Comparison of ENCODE assay signal across 9 mouse cellular contexts in the genomic region with DNA sequence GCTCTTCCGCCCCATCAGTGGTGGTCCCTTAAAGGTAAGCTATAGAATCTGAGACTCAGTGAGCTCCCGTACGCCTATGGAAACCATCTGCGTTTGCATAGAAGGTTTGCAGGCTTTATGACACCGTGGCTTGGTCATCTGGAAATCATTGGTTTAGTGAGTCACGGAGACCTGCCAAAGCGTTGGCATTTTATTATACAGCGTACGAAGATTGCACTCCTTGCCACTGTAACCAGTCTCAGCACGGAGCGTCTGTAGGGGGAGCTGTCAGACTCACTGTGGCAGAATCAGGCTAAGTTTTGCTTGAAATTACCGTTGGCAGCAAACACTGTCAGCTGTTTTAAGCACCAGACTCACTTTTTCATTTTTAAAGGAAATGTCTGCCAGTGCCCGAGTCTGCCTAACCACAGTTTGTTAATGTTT. TPM values are rescaled to one million over a fixed set of nuclear protein-coding genes. Genes with fewer than 3 reads are reported as not detected.
DNase-seq lines count a peak whose midpoint lies in the region; ATAC-seq and TF ChIP-seq lines count a peak whose summit lies in the region.
"Had no signal": no experiment of that assay in that cellular context is flagged by ENCODE, and none has a peak within 500 bp of the region (broad histone marks: within the 10 kb centered on the region; RNA-seq: fewer than 3 reads in every experiment).

No protein-coding gene starts in this region.

- peak; percentile 30; the same call in 1 of the 2 replicates for TF ChIP-seq CTCF in E14TG2a.4 (conservative IDR thresholded peaks at IDR 0.05; ENCODE audit: low read length)
- TF ChIP-seq CTCF in lung, adult 2 months (IDR thresholded peaks at IDR 0.05; ENCODE audit: insufficient read depth, low read length), result peak; percentile 61

- no peaks in the 10 kb centered on the region for H3K9me3 ChIP-seq in E14TG2a.4 (ENCODE audit: low read length)
- H3K9me3 ChIP-seq in hindbrain, embryonic 12.5 days (replicated peaks), result no peaks in the 10 kb centered on the region

- no peak overlapping the region for H3K4me2 ChIP-seq in hindbrain, embryonic 12.5 days (replicated peaks)

- H3K27me3 ChIP-seq in E14TG2a.4 (ENCODE audit: insufficient read depth, low read length), result no peaks in the 10 kb centered on the region
- no peaks in the 10 kb centered on the region for H3K27me3 ChIP-seq in hindbrain, embryonic 12.5 days

- no peak for TF ChIP-seq POLR2A in lung, adult 2 months (IDR thresholded peaks at IDR 0.05; ENCODE audit: borderline replicate concordance, extremely low read depth, low read depth, low read length)

- DNase-seq in heart, postnatal 10 days, result peak; percentile 33 to 56
- DNase-seq in heart, postnatal 25 days (ENCODE audit: low spot score), result no peak
- DNase-seq in cerebellum, adult 8-10 months, result peak; percentile 31
- peak; percentile 54 to 66 for DNase-seq in kidney, postnatal 25 days
- DNase-seq in lung, adult 2 months, result peak; percentile 31

- no peak overlapping the region for H3K4me3 ChIP-seq in E14TG2a.4 (replicated peaks; ENCODE audit: low read length)
- H3K4me3 ChIP-seq in lung, adult 2 months (replicated peaks; ENCODE audit: extremely low read depth, low read depth, low read length), result no peak overlapping the region
- no peak overlapping the region for H3K4me3 ChIP-seq in hindbrain, embryonic 12.5 days

- 69% methylated on average over 13 of the region's 13 CpGs for WGBS in lung, adult 2 months
- 83% methylated on average over 13 of the region's 13 CpGs for WGBS in hindbrain, embryonic 12.5 days

- H3K9ac ChIP-seq in hindbrain, embryonic 12.5 days, result no peak overlapping the region

- H3K4me1 ChIP-seq in E14TG2a.4 (replicated peaks; ENCODE audit: low read depth, low read length), result no peaks in the 10 kb centered on the region
- H3K4me1 ChIP-seq in lung, adult 2 months (ENCODE audit: control insufficient read depth, insufficient read depth, low read length), result peaks cover 3% of the 10 kb centered on the region; the same call in 1 of the 2 replicates
- H3K4me1 ChIP-seq in hindbrain, embryonic 12.5 days, result no peaks in the 10 kb centered on the region

- no peak overlapping the region for H3K27ac ChIP-seq in hindbrain, embryonic 12.5 days

- H3K36me3 ChIP-seq in E14TG2a.4 (ENCODE audit: insufficient read depth, low read length), result peaks cover 65% of the 10 kb centered on the region
- 0 out of 2 replicates have a peak, but pooled peaks cover 18% of the 10 kb centered on the region for H3K36me3 ChIP-seq in hindbrain, embryonic 12.5 days

- ATAC-seq in hindbrain, embryonic 12.5 days (ENCODE audit: low FRiP score), result no peak
- no peak for ATAC-seq in erythroid progenitor cell, adult 5-6 weeks (replicated peaks; ENCODE audit: low FRiP score, poor library complexity, severe bottlenecking)

- intact Hi-C loops in heart, postnatal 10 days (cut with DNase I), result no loop called here
- intact Hi-C loops in heart, postnatal 25 days (cut with DNase I), result no loop called here

RNA-seq across cellular contexts. Expression of gene Kcns1, which starts 44.4 kb away (rescaled TPM):
- under 1 TPM; 0.14 to 0.15 TPM for total RNA-seq in heart, postnatal 10 days (2021)
- not detected for total RNA-seq in heart, postnatal 25 days (2021)
- polyA plus RNA-seq in lung, adult 2 months (2012; rRNA removed), result 0.07 and 0.21 TPM in 2 replicates
- polyA plus RNA-seq in hindbrain, embryonic 12.5 days (2016; fragmentation: Nextera tagmentation; extraction: Ambion mirVana), result 0.27 and 0.30 TPM in 2 replicates
- total RNA-seq in erythroid progenitor cell, adult 5-6 weeks (2015; ENCODE audit: low replicate concordance), result not detected in 2 replicates
- total RNA-seq in erythroid progenitor cell, adult 5-6 weeks (2017; ENCODE audit: low replicate concordance), result not detected in 2 replicates

RNA-seq across cellular contexts. Expression of gene Tomm34, which starts 55.6 kb away (rescaled TPM):
- 10 to 100 TPM; 22.8 to 25.9 TPM for total RNA-seq in heart, postnatal 10 days (2021)
- total RNA-seq in heart, postnatal 25 days (2021), result 10 to 100 TPM; 17.8 to 18.7 TPM
- polyA plus RNA-seq in lung, adult 2 months (2012; rRNA removed), result 43.5 and 48.8 TPM in 2 replicates
- polyA plus RNA-seq in hindbrain, embryonic 12.5 days (2016; fragmentation: Nextera tagmentation; extraction: Ambion mirVana), result 47.0 and 47.8 TPM in 2 replicates
- 17.3 and 21.8 TPM in 2 replicates for total RNA-seq in erythroid progenitor cell, adult 5-6 weeks (2015; ENCODE audit: low replicate concordance)
- 9.9 and 10.2 TPM in 2 replicates for total RNA-seq in erythroid progenitor cell, adult 5-6 weeks (2017; ENCODE audit: low replicate concordance)

RNA-seq across cellular contexts. Expression of gene Wfdc5, which starts 56.0 kb away (rescaled TPM):
- not detected for total RNA-seq in heart, postnatal 10 days (2021)
- not detected for total RNA-seq in heart, postnatal 25 days (2021)
- polyA plus RNA-seq in lung, adult 2 months (2012; rRNA removed), result 0.27 and 16.2 TPM in 2 replicates
- not detected in 2 replicates for polyA plus RNA-seq in hindbrain, embryonic 12.5 days (2016; fragmentation: Nextera tagmentation; extraction: Ambion mirVana)
- not detected in 2 replicates for total RNA-seq in erythroid progenitor cell, adult 5-6 weeks (2015; ENCODE audit: low replicate concordance)
- total RNA-seq in erythroid progenitor cell, adult 5-6 weeks (2017; ENCODE audit: low replicate concordance), result not detected in 2 replicates
- polyA plus RNA-seq: intestine, embryonic 14.5 days had no signal

RNA-seq across cellular contexts. Expression of gene Stk4, which starts 56.4 kb away (rescaled TPM):
- total RNA-seq in heart, postnatal 10 days (2021), result 10 to 100 TPM; 20.9 to 21.4 TPM
- 10 to 100 TPM; 14.8 to 18.5 TPM for total RNA-seq in heart, postnatal 25 days (2021)
- 22.0 and 31.3 TPM in 2 replicates for polyA plus RNA-seq in lung, adult 2 months (2012; rRNA removed)
- 32.0 and 34.5 TPM in 2 replicates for polyA plus RNA-seq in hindbrain, embryonic 12.5 days (2016; fragmentation: Nextera tagmentation; extraction: Ambion mirVana)
- 58.7 and 62.5 TPM in 2 replicates for total RNA-seq in erythroid progenitor cell, adult 5-6 weeks (2015; ENCODE audit: low replicate concordance)
- 40.8 and 74.2 TPM in 2 replicates for total RNA-seq in erythroid progenitor cell, adult 5-6 weeks (2017; ENCODE audit: low replicate concordance)
